Mouse (Mus musculus): ENCODE measurements around the gene Zfp352. TPM values are rescaled to one million over a fixed set of nuclear protein-coding genes. Genes with fewer than 3 reads are reported as not detected.

The Zfp352 gene
- not detected for total RNA-seq (2023)

DNA sequence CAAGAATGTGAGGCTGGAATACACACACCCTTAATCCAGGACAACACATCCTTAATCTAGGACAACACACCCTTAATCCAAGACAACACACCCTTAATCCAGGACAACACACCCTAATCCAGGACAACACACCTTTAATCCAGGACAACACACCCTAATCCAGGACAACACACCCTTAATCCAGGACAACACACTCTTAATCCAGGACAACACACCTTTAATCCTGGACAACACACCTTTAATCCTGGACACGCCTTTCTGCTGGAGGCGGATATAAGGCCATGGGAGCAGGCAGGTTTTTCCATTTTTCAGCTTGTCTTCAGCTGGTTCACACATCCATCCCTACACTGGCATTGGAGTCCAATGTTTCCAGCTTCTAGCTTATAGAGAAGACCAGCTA is at the start of gene Zfp352:
Zfp352 (plus strand) TSS at position 301 of the 400 bp plus-strand sequence.

Data from CD8-positive naive resting alpha-beta T cell, adult 57 days (primary cell).